Mouse (Mus musculus) C2C12 (cell line): ENCODE results near the gene Cpm. TPM values are rescaled to one million over a fixed set of nuclear protein-coding genes. Genes with fewer than 3 reads are reported as not detected.
"Not testable (repeated sequence)": the region's sequence is repeated elsewhere in the genome, so short reads cannot be mapped to it uniquely, and the experiment has no call there.

Source experiments
- H3K27me3 ChIP-seq: one replicate; pipeline ENCODE4 v1.6.1; 2011; ENCODE audit not compliant: control insufficient read depth, insufficient read depth, insufficient read length
- H3K36me3 ChIP-seq: one replicate; pipeline ENCODE4 v1.6.1; 2011; ENCODE audit not compliant: control insufficient read depth, insufficient read depth
- H3K4me3 ChIP-seq: one replicate; pipeline ENCODE4 v1.5.1; 2011; ENCODE audit warnings: mild to moderate bottlenecking, control low read depth; ENCODE audit not compliant: poor library complexity, insufficient read depth, severe bottlenecking
- H3K79me2 ChIP-seq: one replicate; pipeline ENCODE4 v1.6.1; 2011; ENCODE audit not compliant: control insufficient read depth, insufficient read depth
- H3K79me3 ChIP-seq: one replicate; pipeline ENCODE4 v1.6.1; 2011; ENCODE audit warnings: low read depth, control low read depth
- H3ac ChIP-seq: one replicate; pipeline ENCODE3; 2011; ENCODE audit warnings: low read depth; ENCODE audit not compliant: control insufficient read depth, insufficient read length
- CEBPB ChIP-seq: IDR thresholded peaks from one replicate; pipeline ENCODE4 v1.6.1; 2011; ENCODE audit warnings: low read depth, mild to moderate bottlenecking, control low read depth, moderate library complexity
- CTCF ChIP-seq: IDR thresholded peaks from one replicate; pipeline ENCODE4 v1.5.1; 2011; ENCODE audit not compliant: control insufficient read depth, insufficient read depth, insufficient read length
- FOSL1 ChIP-seq: IDR thresholded peaks from one replicate; pipeline ENCODE4 v1.8.0; 2011; ENCODE audit warnings: mild to moderate bottlenecking, low read length; ENCODE audit not compliant: poor library complexity, insufficient read depth, severe bottlenecking
- MAX ChIP-seq: IDR thresholded peaks from one replicate; pipeline ENCODE4 v1.6.1; 2011; ENCODE audit warnings: mild to moderate bottlenecking, control low read depth
- MYOD1 ChIP-seq: IDR thresholded peaks from one replicate; pipeline ENCODE4 v1.6.1; 2011; ENCODE audit warnings: low read depth; ENCODE audit not compliant: control insufficient read depth, insufficient read length
- MYOG ChIP-seq: IDR thresholded peaks from one replicate; pipeline ENCODE4 v1.6.1; 2011; ENCODE audit not compliant: control insufficient read depth, insufficient read length; ENCODE audit errors: extremely low read depth
- USF1 ChIP-seq: IDR thresholded peaks from one replicate; pipeline ENCODE4 v1.6.1; 2011; ENCODE audit warnings: low read depth, mild to moderate bottlenecking, control low read depth, moderate library complexity
- polyA plus RNA-seq: library from polyadenylated mRNA; unstranded; fragments of >200 nt; fragmentation: generic; extraction: Trizol; gene quantifications from one replicate; pipeline ENCODE4 v1.2.1, GENCODE M21; 2012; ENCODE audit warnings: missing spikeins

The Cpm gene
- polyA plus RNA-seq, 1 experiment: 0.06 TPM

- no peaks in the 10 kb centered on the region for H3K79me2 ChIP-seq
These were observed 102.2 kb downstream of the Cpm start for GRCm38 (mm10) chr10:117731244-117732101.

GRCm38 (mm10) chr10:117732184-117732583 is 102.9 kb downstream of the Cpm start:
- Histone ChIP-seq H3K79me2 (no peaks in the 10 kb centered on the region), H3K27me3 (no peaks in the 10 kb centered on the region), H3K79me3 (no peaks in the 10 kb centered on the region), H3K4me3 (no peak overlapping the region), H3ac (no peak overlapping the region), H3K36me3 (peaks cover 12% of the 10 kb centered on the region)
- TF ChIP-seq CTCF (no peak), USF1 (no peak), MAX (no peak), CEBPB (no peak), MYOD1 (no peak), MYOG (no peak), FOSL1 (no peak)

More at GRCm38 (mm10) chr10:117731244-117732101, 102.2 kb downstream of the Cpm start:
- Histone ChIP-seq H3K79me3 (no peaks in the 10 kb centered on the region), H3K36me3 (peaks cover 4% of the 10 kb centered on the region), H3K4me3 (no peak overlapping the region), H3K27me3 (no peaks in the 10 kb centered on the region), H3ac (no peak overlapping the region)
- TF ChIP-seq CTCF (peak; percentile 79), FOSL1 (no peak), USF1 (no peak), CEBPB (no peak)

- Histone ChIP-seq H3ac (no peak overlapping the region), H3K36me3 (peaks cover 18% of the 10 kb centered on the region), H3K79me2 (no peaks in the 10 kb centered on the region), H3K4me3 (no peak overlapping the region), H3K27me3 (no peaks in the 10 kb centered on the region), H3K79me3 (no peaks in the 10 kb centered on the region)
- no peak for TF ChIP-seq MYOD1
These were observed 103.8 kb downstream of the Cpm start for GRCm38 (mm10) chr10:117732962-117733592.

GRCm38 (mm10) chr10:117733626-117734025 is 104.3 kb downstream of the Cpm start:
- H3K36me3 ChIP-seq: peaks cover 23% of the 10 kb centered on the region
- not testable (repeated sequence) for H3ac ChIP-seq, H3K79me2 ChIP-seq, H3K27me3 ChIP-seq, H3K79me3 ChIP-seq, H3K4me3 ChIP-seq

- H3K27me3 ChIP-seq, H3K4me3 ChIP-seq, H3K79me2 ChIP-seq, H3K79me3 ChIP-seq, H3ac ChIP-seq: not testable (repeated sequence)
- peaks cover 30% of the 10 kb centered on the region for H3K36me3 ChIP-seq
These were observed 105.0 kb downstream of the Cpm start for GRCm38 (mm10) chr10:117734104-117734852.

- H3ac ChIP-seq, H3K79me3 ChIP-seq, H3K27me3 ChIP-seq, H3K79me2 ChIP-seq, H3K4me3 ChIP-seq: not testable (repeated sequence)
- H3K36me3 ChIP-seq: peaks cover 41% of the 10 kb centered on the region
These were observed 106.1 kb downstream of the Cpm start for GRCm38 (mm10) chr10:117735396-117735795.
